Mouse (Mus musculus): ENCODE results near the gene 4930433I11Rik. TPM values are rescaled to one million over a fixed set of nuclear protein-coding genes. Genes with fewer than 3 reads are reported as not detected.
"Not testable (repeated sequence)": the region's sequence is repeated elsewhere in the genome, so short reads cannot be mapped to it uniquely, and the experiment has no call there.

4930433I11Rik gene
- polyA plus RNA-seq (2016; fragmentation: Nextera tagmentation; extraction: Ambion mirVana), result not detected in 2 replicates

DNA sequence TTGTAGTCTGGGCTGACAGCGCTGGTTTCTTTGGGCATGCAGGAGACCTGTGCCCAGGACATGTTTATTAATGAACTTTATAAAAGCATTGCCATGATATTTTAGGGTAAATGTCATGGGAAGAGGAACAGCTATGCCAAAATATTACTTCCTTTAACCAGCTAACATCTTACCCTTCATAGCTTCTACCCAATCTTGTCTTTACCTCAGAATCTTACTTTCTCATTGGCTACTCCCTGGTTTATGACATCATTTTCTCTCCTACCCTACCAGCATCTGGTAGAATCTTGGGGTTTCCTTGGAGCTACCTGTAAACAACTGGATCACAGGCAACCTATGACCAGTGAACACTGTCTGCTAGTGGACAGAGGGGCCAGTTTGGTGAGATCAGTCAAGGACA is at the start of gene 4930433I11Rik:
TSS of gene 4930433I11Rik (plus strand) at position 301 of the 400 bp plus-strand sequence.
- Histone ChIP-seq H3K27ac (no peak within 1 kb of the TSS), H3K4me1 (no peaks in the 10 kb centered on the region), H3K9me3 (no peaks in the 10 kb centered on the region; the same call in 1 of the 2 replicates), H3K4me3 (no peak within 1 kb of the TSS), H3K36me3 (replicated peaks) (no peaks in the 10 kb centered on the region), H3K27me3 (ENCODE audit: poor library complexity, severe bottlenecking) (no peaks in the 10 kb centered on the region)
- 91% methylated on average over 1 of the region's 1 CpGs for WGBS
- DNase-seq (ENCODE audit: extremely low spot score, low spot score), result no peak

DNA sequence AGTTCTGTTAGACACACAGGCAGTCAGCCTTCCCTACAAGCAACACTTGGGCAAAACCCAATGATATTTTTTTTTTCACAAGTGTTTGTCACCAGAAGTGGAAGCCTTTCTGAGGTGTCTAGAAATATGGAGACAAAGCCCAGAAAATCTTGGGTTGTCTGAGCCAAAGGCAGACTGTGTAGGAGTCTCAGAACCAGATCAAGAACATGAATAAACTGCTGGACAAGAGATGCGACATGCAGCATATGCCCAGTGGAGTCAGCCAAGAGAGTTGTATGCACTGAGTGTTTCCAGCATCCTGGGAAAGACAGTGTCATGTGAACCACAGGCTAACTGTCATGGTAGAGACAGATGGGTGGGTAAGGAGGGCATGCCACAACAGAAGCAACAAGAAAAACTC is 48.0 kb upstream of the 4930433I11Rik start:
- 89% methylated on average over 1 of the region's 1 CpGs for WGBS
- H3K27ac ChIP-seq, result no peak overlapping the region
- H3K36me3 ChIP-seq (replicated peaks), result no peaks in the 10 kb centered on the region
- no peaks in the 10 kb centered on the region for H3K27me3 ChIP-seq (ENCODE audit: poor library complexity, severe bottlenecking)
- no peak for DNase-seq (ENCODE audit: extremely low spot score, low spot score)
- no peak overlapping the region for H3K4me3 ChIP-seq
- no peaks in the 10 kb centered on the region for H3K9me3 ChIP-seq
- no peaks in the 10 kb centered on the region for H3K4me1 ChIP-seq

DNA sequence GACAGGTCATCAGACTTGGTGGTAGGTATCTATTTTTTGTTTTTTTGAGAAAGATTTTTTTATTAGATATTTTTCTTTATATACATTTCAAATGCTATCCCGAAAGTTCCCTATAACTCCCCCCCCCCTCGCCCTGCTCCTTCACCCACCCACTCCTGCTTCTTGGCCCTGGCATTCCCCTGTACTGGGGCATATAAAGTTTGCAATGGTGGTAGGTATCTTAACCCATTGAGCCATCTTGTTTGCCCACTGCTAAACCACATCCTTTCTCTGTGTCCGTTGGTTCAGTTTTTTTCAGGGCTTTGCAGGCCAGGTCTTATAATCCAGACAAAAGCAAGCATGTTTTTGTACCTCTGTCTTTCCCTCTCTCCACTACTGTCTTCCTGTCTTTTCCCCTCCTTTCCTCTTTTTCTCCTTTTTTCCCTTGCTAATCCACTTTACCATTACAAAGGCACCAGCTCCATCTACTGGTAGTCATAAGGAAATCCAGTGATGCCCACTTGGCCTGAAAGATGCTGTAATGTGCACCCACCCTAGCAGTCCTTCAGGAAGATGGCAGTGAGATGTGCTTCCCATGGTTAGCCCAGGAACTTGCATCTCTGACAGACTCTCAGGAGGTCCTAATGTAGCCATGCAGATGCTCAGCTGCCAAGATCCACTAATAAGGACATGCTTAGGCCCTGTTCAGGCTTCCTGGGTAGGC is 45.0 kb upstream of the 4930433I11Rik start:
- no peak overlapping the region for H3K27ac ChIP-seq
- H3K36me3 ChIP-seq (replicated peaks), result no peaks in the 10 kb centered on the region
- H3K9me3 ChIP-seq, result no peaks in the 10 kb centered on the region
- 72% methylated on average over 3 of the region's 3 CpGs for WGBS
- no peaks in the 10 kb centered on the region for H3K4me1 ChIP-seq
- H3K4me3 ChIP-seq, result no peak overlapping the region
- no peaks in the 10 kb centered on the region for H3K27me3 ChIP-seq (ENCODE audit: poor library complexity, severe bottlenecking)
- no peak for DNase-seq (ENCODE audit: extremely low spot score, low spot score)

DNA sequence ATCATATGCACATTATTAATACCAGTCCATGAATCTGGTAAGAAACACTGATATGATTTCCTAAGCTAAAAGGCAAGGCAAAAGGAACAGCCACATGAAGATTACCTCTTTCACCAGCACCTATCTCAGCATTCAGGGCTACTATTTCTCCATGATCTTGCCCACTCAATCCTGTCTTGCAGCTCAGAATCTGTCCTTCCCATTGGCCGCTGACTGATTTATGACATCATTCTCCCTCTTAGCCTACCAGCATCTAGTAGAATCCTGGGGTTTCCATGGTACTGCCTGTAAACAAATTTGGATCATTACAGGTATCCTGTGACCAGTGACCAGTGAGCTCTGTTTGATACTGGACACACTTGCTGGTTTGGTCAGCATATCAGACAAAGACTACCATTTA is 45.1 kb downstream of the 4930433I11Rik start, which contains the start of gene Gm4884:
TSS of gene Gm4884 (plus strand) at position 301 of the 400 bp plus-strand sequence.
- H3K9me3 ChIP-seq; H3K36me3 ChIP-seq (replicated peaks); H3K4me1 ChIP-seq; H3K27me3 ChIP-seq (ENCODE audit: poor library complexity, severe bottlenecking); H3K27ac ChIP-seq; DNase-seq (ENCODE audit: extremely low spot score, low spot score); H3K4me3 ChIP-seq: not testable (repeated sequence)
- WGBS, result 94% methylated on average over 1 of the region's 1 CpGs

DNA sequence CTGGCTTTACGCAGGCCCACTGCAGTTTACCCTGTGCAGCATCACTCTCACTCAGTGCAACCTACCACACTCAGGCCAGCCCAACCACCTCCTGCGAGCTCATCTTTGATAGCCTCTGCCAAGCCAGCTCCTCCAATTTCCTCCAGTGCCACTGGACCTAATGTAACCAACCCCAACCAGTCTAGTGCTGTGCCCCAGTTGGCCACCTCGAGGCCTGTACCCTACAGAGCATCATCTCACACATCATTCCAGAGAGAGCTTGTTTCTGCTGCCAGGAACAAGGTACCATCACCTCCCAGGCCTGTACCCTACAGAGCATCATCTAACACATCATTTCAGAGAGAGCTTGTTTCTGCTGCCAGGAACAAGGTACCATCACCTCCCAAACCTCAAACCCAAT is 56.7 kb downstream of the 4930433I11Rik start:
- H3K36me3 ChIP-seq (replicated peaks); H3K27me3 ChIP-seq (ENCODE audit: poor library complexity, severe bottlenecking); H3K4me1 ChIP-seq; H3K27ac ChIP-seq; DNase-seq (ENCODE audit: extremely low spot score, low spot score); H3K4me3 ChIP-seq: not testable (repeated sequence)
- peaks cover 26% of the 10 kb centered on the region; the same call in 1 of the 2 replicates for H3K9me3 ChIP-seq
- WGBS, result 82% methylated on average over 3 of the region's 3 CpGs

Other genes starting within 250 kb of the 4930433I11Rik start
- gene Vstm2b, start 89.2 kb upstream of the 4930433I11Rik start, polyA plus RNA-seq (2016; fragmentation: Nextera tagmentation; extraction: Ambion mirVana), result 2.3 and 3.0 TPM in 2 replicates
- not detected in 2 replicates for gene Gm4884, start 45.2 kb downstream of the 4930433I11Rik start, polyA plus RNA-seq (2016; fragmentation: Nextera tagmentation; extraction: Ambion mirVana)
- gene Gm5592, start 166.3 kb downstream of the 4930433I11Rik start, polyA plus RNA-seq (2016; fragmentation: Nextera tagmentation; extraction: Ambion mirVana), result not detected in 2 replicates

Measured in forebrain, embryonic 10.5 days (tissue).